Mouse (Mus musculus) thymus, adult 2 months (tissue): ENCODE results near the gene Calb2. TPM values are rescaled to one million over a fixed set of nuclear protein-coding genes. Genes with fewer than 3 reads are reported as not detected.

Experiments used
- DNase-seq: peaks from one replicate; pipeline ENCODE4 v3.0.0; 2021
- H3K27ac ChIP-seq: fragments of 200-500 bp; 2 replicates; pipeline ENCODE4 v1.5.1; 2012; ENCODE audit warnings: low read length, control low read depth; ENCODE audit not compliant: control insufficient read depth, insufficient read depth
- H3K27me3 ChIP-seq: fragments of 200-500 bp; 2 replicates; pipeline ENCODE4 v1.6.1; 2012; ENCODE audit warnings: mild to moderate bottlenecking, low read length, moderate library complexity, mixed read lengths; ENCODE audit not compliant: control insufficient read depth, insufficient read depth
- H3K36me3 ChIP-seq: fragments of 200-500 bp; 2 replicates; pipeline ENCODE4 v1.6.1; 2012; ENCODE audit warnings: mild to moderate bottlenecking, low read length, moderate library complexity; ENCODE audit not compliant: control insufficient read depth, insufficient read depth
- H3K4me1 ChIP-seq: fragments of 200-500 bp; replicated peaks from 2 replicates; pipeline ENCODE4 v1.6.1; 2012; ENCODE audit warnings: low read length; ENCODE audit not compliant: control insufficient read depth, insufficient read depth
- H3K4me3 ChIP-seq: fragments of 200-500 bp; 2 replicates; pipeline ENCODE4 v1.5.1; 2012; ENCODE audit warnings: mild to moderate bottlenecking, low read length, control low read depth, moderate library complexity; ENCODE audit not compliant: control insufficient read depth, insufficient read depth
- CTCF ChIP-seq: fragments of 200-500 bp; IDR thresholded peaks from 2 replicates; pipeline ENCODE4 v1.5.1; 2012; ENCODE audit warnings: mild to moderate bottlenecking, control low read depth, low read length, moderate library complexity, borderline replicate concordance; ENCODE audit not compliant: control insufficient read depth, poor library complexity, insufficient read depth; ENCODE audit errors: extremely low read depth
- POLR2A ChIP-seq: fragments of 200-500 bp; IDR thresholded peaks from 2 replicates; pipeline ENCODE4 v1.6.1; 2012; ENCODE audit warnings: mild to moderate bottlenecking, low read length, control low read depth, moderate library complexity; ENCODE audit not compliant: control insufficient read depth, poor library complexity, insufficient read depth; ENCODE audit errors: extremely low read depth
- WGBS: fragments of 180-500 bp; shearing (Covaris S2); methylation state at CpG from one replicate; pipeline ENCODE4 v1.1.7; 2018; 5-methylcytosine and 5-hydroxymethylcytosine counted together
- polyA plus RNA-seq: library from polyadenylated mRNA; depleted of rRNA; stranded (reverse); fragments of >200 nt; gene quantifications from 2 replicates; pipeline ENCODE4 v1.2.3, GENCODE M21; 2012

Calb2 gene
- polyA plus RNA-seq, 1 experiment = 0.84 TPM

DNA sequence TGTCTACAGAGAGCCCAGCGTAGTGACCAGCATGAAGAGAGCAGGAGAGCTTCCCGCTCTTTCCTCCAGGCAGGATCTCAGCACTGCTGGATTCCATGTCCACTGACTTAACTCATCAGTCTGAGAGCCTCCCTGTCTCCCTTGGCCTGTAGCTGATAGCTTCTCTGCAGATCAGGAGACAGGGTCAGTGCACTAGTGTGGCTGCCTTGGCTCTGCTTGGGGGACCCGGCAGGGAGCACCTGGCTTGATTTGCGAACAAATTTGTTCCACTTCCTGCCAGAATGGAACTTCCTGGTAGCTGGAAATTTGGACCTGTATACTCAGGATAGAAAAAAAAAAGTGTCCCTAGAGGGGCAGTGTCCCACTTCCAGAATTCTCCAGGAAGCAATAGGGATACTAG is 6.8 kb upstream of the Calb2 start:
- Histone ChIP-seq H3K27me3 (no peaks in the 10 kb centered on the region; the same call in 1 of the 2 replicates), H3K27ac (no peak overlapping the region), H3K36me3 (no peaks in the 10 kb centered on the region), H3K4me3 (no peak overlapping the region), H3K4me1 (no peaks in the 10 kb centered on the region)
- WGBS = 87% methylated on average over 4 of the region's 4 CpGs
- no peak for TF ChIP-seq POLR2A
- no peak for TF ChIP-seq CTCF
- no peak for DNase-seq

GRCm38 (mm10) chr8:110172161-110172560 is 4.2 kb upstream of the Calb2 start:
- WGBS = 64% methylated on average over 6 of the region's 6 CpGs
- Histone ChIP-seq H3K36me3 (no peaks in the 10 kb centered on the region), H3K4me3 (no peak overlapping the region), H3K4me1 (no peaks in the 10 kb centered on the region), H3K27ac (no peak overlapping the region), H3K27me3 (no peaks in the 10 kb centered on the region)
- DNase-seq = no peak
- TF ChIP-seq CTCF (no peak), POLR2A (no peak)

GRCm38 (mm10) chr8:110166270-110166669 is 1.7 kb downstream of the Calb2 start:
- no peaks in the 10 kb centered on the region for H3K27me3 ChIP-seq
- 75% methylated on average over 8 of the region's 8 CpGs for WGBS
- H3K4me3 ChIP-seq = no peak overlapping the region
- no peak for TF ChIP-seq CTCF
- TF ChIP-seq POLR2A = no peak
- H3K4me1 ChIP-seq = no peaks in the 10 kb centered on the region
- H3K27ac ChIP-seq = no peak overlapping the region
- no peak for DNase-seq
- no peaks in the 10 kb centered on the region for H3K36me3 ChIP-seq

- WGBS = 89% methylated on average over 6 of the region's 6 CpGs
- Histone ChIP-seq H3K36me3 (no peaks in the 10 kb centered on the region), H3K4me1 (no peaks in the 10 kb centered on the region), H3K4me3 (no peak overlapping the region), H3K27ac (no peak overlapping the region), H3K27me3 (no peaks in the 10 kb centered on the region)
- no peak for DNase-seq
- TF ChIP-seq CTCF = no peak
- no peak for TF ChIP-seq POLR2A
Observed at GRCm38 (mm10) chr8:110162007-110162406, 6.0 kb downstream of the Calb2 start.

GRCm38 (mm10) chr8:110152951-110153350 is 15.1 kb downstream of the Calb2 start:
- TF ChIP-seq POLR2A (no peak), CTCF (no peak)
- no peaks in the 10 kb centered on the region for H3K4me1 ChIP-seq
- WGBS = 82% methylated on average over 6 of the region's 6 CpGs

DNA sequence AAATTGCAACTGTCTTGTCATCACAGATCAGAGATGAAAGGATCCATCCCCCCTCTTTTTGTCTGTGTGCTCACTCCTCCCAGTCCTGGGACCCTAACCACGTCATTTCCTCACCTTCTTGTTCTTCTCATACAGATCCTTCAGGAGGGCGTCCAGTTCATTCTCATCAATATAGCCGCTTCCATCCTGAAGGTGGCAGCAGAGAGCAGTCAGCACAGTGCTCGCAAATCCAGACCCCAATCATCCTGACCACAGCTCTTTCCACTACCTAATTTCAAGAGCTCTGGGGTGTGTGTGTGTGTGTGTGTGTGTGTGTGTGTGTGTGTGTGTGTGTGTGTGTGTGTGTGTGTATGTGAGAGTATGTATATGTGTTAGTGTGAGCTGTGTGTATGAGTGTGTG is 22.5 kb downstream of the Calb2 start:
- WGBS = 1% methylated on average over 4 of the region's 4 CpGs
- Histone ChIP-seq H3K27ac (no peak overlapping the region), H3K4me3 (no peak overlapping the region), H3K36me3 (no peaks in the 10 kb centered on the region), H3K4me1 (no peaks in the 10 kb centered on the region), H3K27me3 (no peaks in the 10 kb centered on the region; the same call in 1 of the 2 replicates)
- TF ChIP-seq CTCF = no peak
- no peak for TF ChIP-seq POLR2A
- peak; percentile 41 for DNase-seq

More at GRCm38 (mm10) chr8:110152951-110153350, 15.1 kb downstream of the Calb2 start:
- Histone ChIP-seq H3K4me3 (no peak overlapping the region), H3K27me3 (no peaks in the 10 kb centered on the region), H3K36me3 (no peaks in the 10 kb centered on the region), H3K27ac (no peak overlapping the region)
- no peak for DNase-seq

GRCm38 (mm10) chr8:110140770-110141169 is 27.2 kb downstream of the Calb2 start:
- Histone ChIP-seq H3K27ac (no peak overlapping the region), H3K4me1 (no peaks in the 10 kb centered on the region), H3K4me3 (no peak overlapping the region), H3K36me3 (no peaks in the 10 kb centered on the region), H3K27me3 (no peaks in the 10 kb centered on the region; the same call in 1 of the 2 replicates)
- no peak for DNase-seq
- 79% methylated on average over 4 of the region's 4 CpGs for WGBS
- TF ChIP-seq POLR2A = no peak
